In genomic region chr6:51211418-51211817, GRCm38 (mm10) we compare ENCODE assay signal across 9 mouse cellular contexts.
A peak's percentile ranks its signal among the peaks of the same experiment; 100 is the strongest.
DNase-seq lines count a peak whose midpoint lies in the region; ATAC-seq and TF ChIP-seq lines count a peak whose summit lies in the region.
"Had no signal": no experiment of that assay in that cellular context is flagged by ENCODE, and none has a peak within 500 bp of the region (broad histone marks: within the 10 kb centered on the region; RNA-seq: fewer than 3 reads in every experiment).

No protein-coding gene starts in this region.

- no peak overlapping the region for H3K4me2 ChIP-seq in hindbrain, postnatal 0 days (ENCODE audit: low read depth, low read length)
- H3K4me2 ChIP-seq in hindbrain, embryonic 16.5 days (ENCODE audit: low read length) = no peak overlapping the region
- H3K4me2 ChIP-seq in heart, embryonic 11.5 days = peak overlapping the region; percentile 47

- no peaks in the 10 kb centered on the region for H3K27me3 ChIP-seq in hindbrain, postnatal 0 days (ENCODE audit: insufficient read depth, low read length)
- H3K27me3 ChIP-seq in hindbrain, embryonic 16.5 days (replicated peaks; ENCODE audit: control insufficient read depth, insufficient read depth, low read length) = no peaks in the 10 kb centered on the region
- H3K27me3 ChIP-seq in heart, embryonic 11.5 days (ENCODE audit: control insufficient read depth, insufficient read depth, low read length) = peaks cover 5% of the 10 kb centered on the region; the same call in 1 of the 2 replicates

- H3K27ac ChIP-seq in hindbrain, postnatal 0 days = no peak overlapping the region
- no peak overlapping the region for H3K27ac ChIP-seq in hindbrain, embryonic 16.5 days (ENCODE audit: low read depth, low read length)
- peak overlapping the region; percentile 22; the same call in 1 of the 2 replicates for H3K27ac ChIP-seq in heart, embryonic 11.5 days (ENCODE audit: low read depth, low read length)
- H3K27ac ChIP-seq: liver, embryonic 14.5 days had no signal

- H3K4me3 ChIP-seq in hindbrain, postnatal 0 days (ENCODE audit: low read length) = no peak overlapping the region
- no peak overlapping the region for H3K4me3 ChIP-seq in hindbrain, embryonic 16.5 days (ENCODE audit: low read length)
- no peak overlapping the region for H3K4me3 ChIP-seq in heart, embryonic 11.5 days (ENCODE audit: low read depth, low read length)

- H3K36me3 ChIP-seq in hindbrain, postnatal 0 days (ENCODE audit: insufficient read depth, low read length) = no peaks in the 10 kb centered on the region
- H3K36me3 ChIP-seq in hindbrain, embryonic 16.5 days (ENCODE audit: control insufficient read depth, insufficient read depth, low read length) = no peaks in the 10 kb centered on the region
- H3K36me3 ChIP-seq in heart, embryonic 11.5 days (ENCODE audit: control insufficient read depth, insufficient read depth, low read length) = no peaks in the 10 kb centered on the region

- no peak for ATAC-seq in hindbrain, postnatal 0 days
- no peak for ATAC-seq in hindbrain, embryonic 16.5 days
- no peak for ATAC-seq in heart, embryonic 11.5 days (replicated peaks; ENCODE audit: insufficient number of reproducible peaks, low FRiP score, low TSS enrichment)
- no peak for ATAC-seq in activated CD4-positive, CD25-positive, alpha-beta regulatory T cell, adult 4 months

- no peak overlapping the region for H3K9ac ChIP-seq in hindbrain, postnatal 0 days (replicated peaks; ENCODE audit: low read length)
- no peak overlapping the region for H3K9ac ChIP-seq in hindbrain, embryonic 16.5 days (ENCODE audit: low read depth, low read length)
- peak overlapping the region; percentile 31; the same call in 1 of the 2 replicates for H3K9ac ChIP-seq in heart, embryonic 11.5 days (ENCODE audit: low read depth, low read length)
- H3K9ac ChIP-seq: liver, embryonic 14.5 days had no signal

- DNase-seq in hindbrain, postnatal 0 days (ENCODE audit: low spot score) = peak; percentile 29
- DNase-seq in testis, postnatal 10 days (ENCODE audit: low spot score) = peak; percentile 45
- no peak for DNase-seq in testis, postnatal 14 days (ENCODE audit: low spot score)
- DNase-seq in layer of hippocampus, adult 9-11 months = no peak
- DNase-seq in cerebellum, postnatal 14 days = no peak

- 41% methylated on average over 7 of the region's 7 CpGs for WGBS in hindbrain, postnatal 0 days
- WGBS in hindbrain, embryonic 16.5 days = 39% methylated on average over 7 of the region's 7 CpGs
- 9% methylated on average over 7 of the region's 7 CpGs for WGBS in heart, embryonic 11.5 days (ENCODE audit: insufficient replicate concordance)

- no peaks in the 10 kb centered on the region for H3K9me3 ChIP-seq in hindbrain, postnatal 0 days (ENCODE audit: low read length)
- H3K9me3 ChIP-seq in hindbrain, embryonic 16.5 days (ENCODE audit: control insufficient read depth, low read length) = no peaks in the 10 kb centered on the region
- H3K9me3 ChIP-seq in heart, embryonic 11.5 days (replicated peaks; ENCODE audit: control insufficient read depth, low read length) = no peaks in the 10 kb centered on the region

- peaks cover 7% of the 10 kb centered on the region; the same call in 1 of the 2 replicates for H3K4me1 ChIP-seq in hindbrain, postnatal 0 days (ENCODE audit: insufficient read depth, low read length)
- H3K4me1 ChIP-seq in hindbrain, embryonic 16.5 days (ENCODE audit: control insufficient read depth, insufficient read depth, low read depth, low read length) = peaks cover 10% of the 10 kb centered on the region
- H3K4me1 ChIP-seq in heart, embryonic 11.5 days (ENCODE audit: control insufficient read depth, insufficient read depth, low read length) = peaks cover 18% of the 10 kb centered on the region

- TF ChIP-seq CTCF in hindbrain, postnatal 0 days (IDR thresholded peaks at IDR 0.05; ENCODE audit: low read depth) = peak; percentile 46

Comparison
In these comparisons a context has a peak if more than half of its experiments do, and no peak if none do; other contexts are left out.
1. DNase-seq: peak in hindbrain, postnatal 0 days (single experiment) and testis, postnatal 10 days (single experiment); none in testis, postnatal 14 days (single experiment), layer of hippocampus, adult 9-11 months (single experiment) and cerebellum, postnatal 14 days (0 of 2).